In genomic region chr11:120508290-120508870, GRCm38 (mm10) we compare ENCODE assay signal across 20 mouse cellular contexts. TPM values are rescaled to one million over a fixed set of nuclear protein-coding genes. Genes with fewer than 3 reads are reported as not detected.
DNase-seq lines count a peak whose midpoint lies in the region; ATAC-seq and TF ChIP-seq lines count a peak whose summit lies in the region.
"Had no signal": no experiment of that assay in that cellular context is flagged by ENCODE, and none has a peak within 500 bp of the region (broad histone marks: within the 10 kb centered on the region; RNA-seq: fewer than 3 reads in every experiment).

No protein-coding gene starts in this region.

- H3K9me3 ChIP-seq in kidney, embryonic 15.5 days (replicated peaks) = no peaks in the 10 kb centered on the region
- no peaks in the 10 kb centered on the region for H3K9me3 ChIP-seq in embryonic facial prominence, embryonic 13.5 days
- H3K9me3 ChIP-seq in stomach, embryonic 15.5 days = no peaks in the 10 kb centered on the region
- H3K9me3 ChIP-seq: hindbrain, embryonic 13.5 days; limb, embryonic 12.5 days had no signal

- no peak for DNase-seq in kidney, postnatal 36 days
- no peak for DNase-seq in layer of hippocampus, adult 9-10 months (ENCODE audit: low spot score)
- no peak for DNase-seq in urinary bladder, postnatal 36 days (ENCODE audit: low spot score in 2 of 2)
- DNase-seq: cerebellum, adult 9-11 months; gastrocnemius, postnatal 10 days; heart, adult 2 months; kidney, adult 11 months; kidney, postnatal 14 days; layer of hippocampus, adult 9-11 months; midbrain, embryonic 14.5 days; retina, postnatal 1 day; thymus, postnatal 25 days had no signal

- WGBS in kidney, embryonic 15.5 days = 80% methylated on average over 9 of the region's 9 CpGs
- WGBS in embryonic facial prominence, embryonic 13.5 days = 88% methylated on average over 9 of the region's 9 CpGs
- 72% methylated on average over 9 of the region's 9 CpGs for WGBS in stomach, embryonic 15.5 days

- H3K9ac ChIP-seq in kidney, embryonic 15.5 days = no peak overlapping the region
- H3K9ac ChIP-seq in embryonic facial prominence, embryonic 13.5 days = no peak overlapping the region
- no peak overlapping the region for H3K9ac ChIP-seq in stomach, embryonic 15.5 days
- H3K9ac ChIP-seq: hindbrain, embryonic 13.5 days; limb, embryonic 12.5 days; liver, embryonic 14.5 days had no signal

- no peaks in the 10 kb centered on the region for H3K79me3 ChIP-seq in C2C12 (ENCODE audit: low read depth)

- H3K4me3 ChIP-seq in kidney, embryonic 15.5 days (replicated peaks) = no peak overlapping the region
- no peak overlapping the region for H3K4me3 ChIP-seq in C2C12 (ENCODE audit: insufficient read depth, poor library complexity, severe bottlenecking)
- H3K4me3 ChIP-seq in embryonic facial prominence, embryonic 13.5 days = no peak overlapping the region
- H3K4me3 ChIP-seq in stomach, embryonic 15.5 days (replicated peaks) = no peak overlapping the region
- H3K4me3 ChIP-seq: heart, adult 2 months; hindbrain, embryonic 13.5 days; limb, embryonic 12.5 days had no signal

- ATAC-seq in kidney, embryonic 15.5 days (replicated peaks; ENCODE audit: low FRiP score) = no peak
- no peak for ATAC-seq in embryonic facial prominence, embryonic 13.5 days (ENCODE audit: insufficient number of reproducible peaks, insufficient read depth, low FRiP score, low TSS enrichment, low read depth)
- 0 out of 2 replicates have a peak, but pooled peaks have one; percentile 5 for ATAC-seq in stomach, embryonic 15.5 days (ENCODE audit: insufficient read depth, low FRiP score, low read depth)

- no peak for TF ChIP-seq CTCF in C2C12 (IDR thresholded peaks at IDR 0.05; ENCODE audit: control insufficient read depth, insufficient read depth, insufficient read length)

- no peak overlapping the region for H3K4me2 ChIP-seq in kidney, embryonic 15.5 days
- H3K4me2 ChIP-seq in embryonic facial prominence, embryonic 13.5 days = no peak overlapping the region
- no peak overlapping the region for H3K4me2 ChIP-seq in stomach, embryonic 15.5 days
- H3K4me2 ChIP-seq: hindbrain, embryonic 13.5 days; limb, embryonic 12.5 days had no signal

- peaks cover 27% of the 10 kb centered on the region for H3K4me1 ChIP-seq in kidney, embryonic 15.5 days
- peaks cover 12% of the 10 kb centered on the region for H3K4me1 ChIP-seq in embryonic facial prominence, embryonic 13.5 days
- H3K4me1 ChIP-seq in stomach, embryonic 15.5 days = peaks cover 3% of the 10 kb centered on the region; the same call in 1 of the 2 replicates

- no peak overlapping the region for H3ac ChIP-seq in C2C12 (ENCODE audit: control insufficient read depth, insufficient read length, low read depth)

- no peaks in the 10 kb centered on the region for H3K79me2 ChIP-seq in C2C12 (ENCODE audit: control insufficient read depth, insufficient read depth)

- 0 out of 2 replicates have a peak overlapping the region, but pooled peaks have one; percentile 27 for H3K27ac ChIP-seq in kidney, embryonic 15.5 days
- H3K27ac ChIP-seq in embryonic facial prominence, embryonic 13.5 days = peak overlapping the region; percentile 52; the same call in 1 of the 2 replicates
- H3K27ac ChIP-seq in stomach, embryonic 15.5 days = peak overlapping the region; percentile 86
- H3K27ac ChIP-seq: heart, adult 2 months; hindbrain, embryonic 13.5 days; limb, embryonic 12.5 days; liver, embryonic 14.5 days had no signal

- H3K27me3 ChIP-seq in kidney, embryonic 15.5 days = no peaks in the 10 kb centered on the region
- no peaks in the 10 kb centered on the region for H3K27me3 ChIP-seq in C2C12 (ENCODE audit: control insufficient read depth, insufficient read depth, insufficient read length)
- no peaks in the 10 kb centered on the region for H3K27me3 ChIP-seq in embryonic facial prominence, embryonic 13.5 days
- no peaks in the 10 kb centered on the region for H3K27me3 ChIP-seq in stomach, embryonic 15.5 days (replicated peaks)
- H3K27me3 ChIP-seq: limb, embryonic 12.5 days had no signal

- no peaks in the 10 kb centered on the region for H3K36me3 ChIP-seq in kidney, embryonic 15.5 days
- H3K36me3 ChIP-seq in C2C12 (ENCODE audit: control insufficient read depth, insufficient read depth) = no peaks in the 10 kb centered on the region
- H3K36me3 ChIP-seq in embryonic facial prominence, embryonic 13.5 days = no peaks in the 10 kb centered on the region
- H3K36me3 ChIP-seq in stomach, embryonic 15.5 days = no peaks in the 10 kb centered on the region
- H3K36me3 ChIP-seq: hindbrain, embryonic 13.5 days; limb, embryonic 12.5 days had no signal

TF ChIP-seq in C2C12, 6 proteins besides CTCF, POLR2A, EP300 and RAD21:
- TF ChIP-seq MAX (IDR thresholded peaks at IDR 0.05) (peak; percentile 14), MYOG (IDR thresholded peaks at IDR 0.05; ENCODE audit: control insufficient read depth, extremely low read depth, insufficient read length) (no peak), MYOD1 (IDR thresholded peaks at IDR 0.05; ENCODE audit: control insufficient read depth, insufficient read length, low read depth) (no peak), USF1 (IDR thresholded peaks at IDR 0.05; ENCODE audit: low read depth) (peak; percentile 76)

RNA-seq across cellular contexts. Expression of gene Slc25a10, which starts 16.7 kb away (rescaled TPM):
- 84.6 and 91.9 TPM in 2 replicates for polyA plus RNA-seq in kidney, embryonic 15.5 days (2015; fragmentation: Nextera tagmentation; extraction: Ambion mirVana)
- 154 TPM for polyA plus RNA-seq in C2C12 (2012; fragmentation: generic; extraction: Trizol)
- 50.1 and 54.3 TPM in 2 replicates for polyA plus RNA-seq in embryonic facial prominence, embryonic 13.5 days (2015; fragmentation: Nextera tagmentation; extraction: Ambion mirVana)
- polyA plus RNA-seq in stomach, embryonic 15.5 days (2015; fragmentation: Nextera tagmentation; extraction: Ambion mirVana) = 70.7 and 71.4 TPM in 2 replicates

RNA-seq across cellular contexts. Expression of gene Gcgr, which starts 22.1 kb away (rescaled TPM):
- 2.4 and 2.6 TPM in 2 replicates for polyA plus RNA-seq in kidney, embryonic 15.5 days (2015; fragmentation: Nextera tagmentation; extraction: Ambion mirVana)
- not detected for polyA plus RNA-seq in C2C12 (2012; fragmentation: generic; extraction: Trizol)
- polyA plus RNA-seq in embryonic facial prominence, embryonic 13.5 days (2015; fragmentation: Nextera tagmentation; extraction: Ambion mirVana) = 1.3 and 1.7 TPM in 2 replicates
- polyA plus RNA-seq in stomach, embryonic 15.5 days (2015; fragmentation: Nextera tagmentation; extraction: Ambion mirVana) = 1.7 and 2.4 TPM in 2 replicates
- polyA plus RNA-seq: forebrain, embryonic 11.5 days had no signal

RNA-seq across cellular contexts. Expression of gene Mrpl12, which starts 24.0 kb away (rescaled TPM):
- 166 and 172 TPM in 2 replicates for polyA plus RNA-seq in kidney, embryonic 15.5 days (2015; fragmentation: Nextera tagmentation; extraction: Ambion mirVana)
- 338 TPM for polyA plus RNA-seq in C2C12 (2012; fragmentation: generic; extraction: Trizol)
- 134 and 138 TPM in 2 replicates for polyA plus RNA-seq in embryonic facial prominence, embryonic 13.5 days (2015; fragmentation: Nextera tagmentation; extraction: Ambion mirVana)
- polyA plus RNA-seq in stomach, embryonic 15.5 days (2015; fragmentation: Nextera tagmentation; extraction: Ambion mirVana) = 157 and 168 TPM in 2 replicates

RNA-seq across cellular contexts. Expression of gene Arl16, which starts 41.0 kb away (rescaled TPM):
- polyA plus RNA-seq in kidney, embryonic 15.5 days (2015; fragmentation: Nextera tagmentation; extraction: Ambion mirVana) = 42.7 and 53.3 TPM in 2 replicates
- 26.4 TPM for polyA plus RNA-seq in C2C12 (2012; fragmentation: generic; extraction: Trizol)
- polyA plus RNA-seq in embryonic facial prominence, embryonic 13.5 days (2015; fragmentation: Nextera tagmentation; extraction: Ambion mirVana) = 59.6 and 63.6 TPM in 2 replicates
- polyA plus RNA-seq in stomach, embryonic 15.5 days (2015; fragmentation: Nextera tagmentation; extraction: Ambion mirVana) = 40.0 and 42.7 TPM in 2 replicates

RNA-seq across cellular contexts. Expression of gene Mcrip1, which starts 41.1 kb away (rescaled TPM):
- 199 and 212 TPM in 2 replicates for polyA plus RNA-seq in kidney, embryonic 15.5 days (2015; fragmentation: Nextera tagmentation; extraction: Ambion mirVana)
- polyA plus RNA-seq in C2C12 (2012; fragmentation: generic; extraction: Trizol) = 90.7 TPM
- polyA plus RNA-seq in embryonic facial prominence, embryonic 13.5 days (2015; fragmentation: Nextera tagmentation; extraction: Ambion mirVana) = 219 and 247 TPM in 2 replicates
- 167 TPM in 2 replicates for polyA plus RNA-seq in stomach, embryonic 15.5 days (2015; fragmentation: Nextera tagmentation; extraction: Ambion mirVana)

Comparison
In these comparisons a context has a peak if more than half of its experiments do, and no peak if none do; other contexts are left out.
1. H3K27ac ChIP-seq: peak in every context shown above with its lines; median percentile 86 in stomach, embryonic 15.5 days; 52 in embryonic facial prominence, embryonic 13.5 days; 27 in kidney, embryonic 15.5 days.